Mouse (Mus musculus) MEL (cell line): ENCODE data around the gene Il9r. TPM values are rescaled to one million over a fixed set of nuclear protein-coding genes. Genes with fewer than 3 reads are reported as not detected.

Experiments used
- DNase-seq: peaks from one replicate; pipeline ENCODE4 v3.0.0; 2011; ENCODE audit warnings: low read depth, low spot score
- H3K27ac ChIP-seq: 2 replicates; pipeline ENCODE4 v1.5.1; 2012; ENCODE audit warnings: low read depth, mild to moderate bottlenecking, control low read depth, low read length, moderate library complexity; ENCODE audit not compliant: control insufficient read depth
- H3K27me3 ChIP-seq, 2 experiments: fragments of 150-350 bp in 1 of 2; sonication (generic) in 1 of 2; 2 replicates each; pipeline ENCODE4 v1.6.1; 2012; ENCODE audit warnings: low read length in 2 of 2, mild to moderate bottlenecking in 2 of 2, improper control_type of control experiment in 1 of 2, moderate library complexity in 1 of 2; ENCODE audit not compliant: insufficient read depth in 2 of 2, control insufficient read depth in 1 of 2
- H3K36me3 ChIP-seq, 2 experiments: 2 replicates each; pipeline ENCODE4 v1.6.1; 2012 to 2014; ENCODE audit warnings: low read length in 2 of 2, improper control_type of control experiment in 1 of 2, inconsistent platforms in 1 of 2, mild to moderate bottlenecking in 1 of 2; ENCODE audit not compliant: insufficient read depth in 2 of 2, control insufficient read depth in 1 of 2
- H3K4me1 ChIP-seq, 2 experiments: fragments of 150-350 bp in 1 of 2; sonication (generic) in 1 of 2; 2 replicates each; pipeline ENCODE4 v1.6.1; 2012; ENCODE audit warnings: low read length in 2 of 2, improper control_type of control experiment in 1 of 2, mild to moderate bottlenecking in 1 of 2; ENCODE audit not compliant: insufficient read depth in 2 of 2, control insufficient read depth in 1 of 2
- H3K4me3 ChIP-seq, 2 experiments: fragments of 150-350 bp in 1 of 2; sonication (generic) in 1 of 2; 2 replicates each; pipeline ENCODE4 v1.5.1; 2012; ENCODE audit warnings: low read depth in 2 of 2, low read length in 2 of 2, mild to moderate bottlenecking in 2 of 2, moderate library complexity in 2 of 2, control low read depth in 1 of 2, improper control_type of control experiment in 1 of 2; ENCODE audit not compliant: control insufficient read depth in 1 of 2, insufficient read depth in 1 of 2
- H3K79me2 ChIP-seq: 2 replicates; pipeline ENCODE4 v1.6.1; 2012; ENCODE audit warnings: mild to moderate bottlenecking, low read length, moderate library complexity; ENCODE audit not compliant: control insufficient read depth, poor library complexity, insufficient read depth
- H3K9ac ChIP-seq: 2 replicates; pipeline ENCODE4 v1.6.1; 2012; ENCODE audit warnings: low read depth, mild to moderate bottlenecking, control low read depth, low read length, moderate library complexity; ENCODE audit not compliant: control insufficient read depth, poor library complexity, severe bottlenecking
- H3K9me3 ChIP-seq: fragments of 150-350 bp; sonication (generic); replicated peaks from 2 replicates; pipeline ENCODE4 v1.6.1; 2012; ENCODE audit warnings: mild to moderate bottlenecking, low read length, improper control_type of control experiment, moderate library complexity; ENCODE audit not compliant: insufficient read depth
- CTCF ChIP-seq, 3 experiments: IDR thresholded peaks in 2 of 3; conservative IDR thresholded peaks in 1 of 3; 2 replicates each; pipeline ENCODE4 v1.5.1; 2011 to 2012; ENCODE audit warnings: low read length in 3 of 3, low read depth in 2 of 3, mild to moderate bottlenecking in 2 of 3, improper control_type of control experiment in 1 of 3, inconsistent platforms in 1 of 3, mixed read lengths in 1 of 3, moderate library complexity in 1 of 3; ENCODE audit not compliant: control insufficient read depth in 1 of 3, insufficient read depth in 1 of 3, poor library complexity in 1 of 3, severe bottlenecking in 1 of 3
- E2F4 ChIP-seq: IDR thresholded peaks from 2 replicates; pipeline ENCODE4 v1.6.1; 2011; ENCODE audit warnings: low read depth, low read length, improper control_type of control experiment, borderline replicate concordance
- ELF1 ChIP-seq: IDR thresholded peaks from 2 replicates; pipeline ENCODE4 v1.6.1; 2014; ENCODE audit warnings: low read depth, mild to moderate bottlenecking, inconsistent platforms, low read length, improper control_type of control experiment, moderate library complexity
- EP300 ChIP-seq, 2 experiments: IDR thresholded peaks; 2 replicates each; pipeline ENCODE4 v1.6.1; 2011; ENCODE audit warnings: improper control_type of control experiment in 2 of 2, low read length in 2 of 2, low read depth in 1 of 2, mild to moderate bottlenecking in 1 of 2
- ETS1 ChIP-seq: IDR thresholded peaks from 2 replicates; pipeline ENCODE4 v1.6.1; 2012; ENCODE audit warnings: low read depth, mild to moderate bottlenecking, inconsistent platforms, low read length, improper control_type of control experiment, moderate library complexity
- MAX ChIP-seq: IDR thresholded peaks from 2 replicates; pipeline ENCODE4 v1.6.1; 2011; ENCODE audit warnings: low read length, improper control_type of control experiment
- MYC ChIP-seq: IDR thresholded peaks from 2 replicates; pipeline ENCODE4 v1.6.1; 2011; ENCODE audit warnings: low read depth, mild to moderate bottlenecking, low read length, improper control_type of control experiment, moderate library complexity
- NRF1 ChIP-seq: IDR thresholded peaks from 2 replicates; pipeline ENCODE4 v1.6.1; 2014; ENCODE audit warnings: low read depth, mild to moderate bottlenecking, inconsistent platforms, low read length, improper control_type of control experiment, moderate library complexity; ENCODE audit not compliant: poor library complexity, insufficient read depth, severe bottlenecking
- POLR2AphosphoS2 ChIP-seq: IDR thresholded peaks from 2 replicates; pipeline ENCODE4 v1.6.1; 2011; ENCODE audit warnings: low read length, improper control_type of control experiment
- SMC3 ChIP-seq: IDR thresholded peaks from 2 replicates; pipeline ENCODE4 v1.6.1; 2011; ENCODE audit warnings: low read depth, low read length, improper control_type of control experiment
- UBTF ChIP-seq: IDR thresholded peaks from 2 replicates; pipeline ENCODE4 v1.6.1; 2012; ENCODE audit warnings: low read depth, mild to moderate bottlenecking, inconsistent platforms, low read length, improper control_type of control experiment, moderate library complexity, borderline replicate concordance; ENCODE audit not compliant: insufficient read depth
- ZMIZ1 ChIP-seq: IDR thresholded peaks from 2 replicates; pipeline ENCODE4 v1.6.1; 2012; ENCODE audit warnings: low read depth, mild to moderate bottlenecking, inconsistent platforms, low read length, improper control_type of control experiment, moderate library complexity
- polyA plus RNA-seq, 2 experiments: library from polyadenylated mRNA; stranded (reverse) in 1 of 2; unstranded in 1 of 2; fragments of >175 nt in 1 of 2; fragments of >200 nt in 1 of 2; gene quantifications; 2 replicates each; pipeline versions ENCODE4 v1.2.1 to v1.2.4; 2012; ENCODE audit warnings: low replicate concordance in 2 of 2, low read depth in 1 of 2; ENCODE audit not compliant: insufficient read length in 2 of 2, insufficient read depth in 1 of 2, missing spikeins in 1 of 2
- total RNA-seq: library from RNA; depleted of rRNA; stranded (reverse); fragments of 300-350 nt; gene quantifications from 2 replicates; pipeline ENCODE4 v1.2.3, GENCODE M21; 2012

Gene Il9r
- total and polyA plus RNA-seq, 3 experiments: 56.9 to 83.8 TPM; not detected in 1

- Histone ChIP-seq H3K79me2 (peaks cover 11% of the 10 kb centered on the region), H3K36me3 (peaks cover 0 to 13% of the 10 kb centered on the region in 2 experiments; a peak in 2 of 4 replicates), H3K27ac (no peak overlapping the region), H3K4me3 (no peak overlapping the region), H3K9ac (peak overlapping the region; percentile 55), H3K27me3 (peaks cover 10 to 14% of the 10 kb centered on the region in 2 experiments), H3K4me1 (peaks cover 9 to 29% of the 10 kb centered on the region in 2 experiments), H3K9me3 (no peaks in the 10 kb centered on the region)
- TF ChIP-seq UBTF: no peak
- peak; percentile 60; the same call in 1 of the 2 replicates for TF ChIP-seq ELF1
- no peak for DNase-seq
Measured at GRCm38 (mm10) chr11:32224468-32225139, 24.5 kb upstream of the Il9r start.

GRCm38 (mm10) chr11:32223297-32223967 lies 23.4 kb upstream of the Il9r start:
- Histone ChIP-seq H3K4me1 (peaks cover 9 to 29% of the 10 kb centered on the region in 2 experiments), H3K36me3 (peaks cover 0 to 13% of the 10 kb centered on the region in 2 experiments; a peak in 2 of 4 replicates), H3K9ac (no peak overlapping the region), H3K79me2 (peaks cover 11% of the 10 kb centered on the region), H3K9me3 (no peaks in the 10 kb centered on the region), H3K4me3 (no peak overlapping the region), H3K27ac (no peak overlapping the region), H3K27me3 (peaks cover 10 to 14% of the 10 kb centered on the region in 2 experiments)
- TF ChIP-seq ETS1 (no peak), CTCF (IDR thresholded peaks at IDR 0.05 in 2 of 3, conservative IDR thresholded peaks at IDR 0.05 in 1 of 3; ENCODE audit: control insufficient read depth in 1 of 3, insufficient read depth in 1 of 3, low read depth in 2 of 3, low read length in 3 of 3, poor library complexity in 1 of 3, severe bottlenecking in 1 of 3) (peak; percentile 26 to 50 (median 38); a peak in 5 of 6 replicates), NRF1 (no peak)
- DNase-seq: peak; percentile 50

- H3K4me1 ChIP-seq: peaks cover 9 to 29% of the 10 kb centered on the region in 2 experiments
- H3K9ac ChIP-seq: peak overlapping the region; percentile 79
- H3K9me3 ChIP-seq: no peaks in the 10 kb centered on the region
- peak overlapping the region; percentile 51 to 60; a peak in 3 of 4 replicates for H3K4me3 ChIP-seq
- DNase-seq: no peak
- no peak overlapping the region for H3K27ac ChIP-seq
- no peak for TF ChIP-seq MAX
- TF ChIP-seq ZMIZ1: no peak
- TF ChIP-seq MYC: no peak
- TF ChIP-seq CTCF (IDR thresholded peaks at IDR 0.05 in 2 of 3, conservative IDR thresholded peaks at IDR 0.05 in 1 of 3; ENCODE audit: control insufficient read depth in 1 of 3, insufficient read depth in 1 of 3, low read depth in 2 of 3, low read length in 3 of 3, poor library complexity in 1 of 3, severe bottlenecking in 1 of 3): no peak
- no peak for TF ChIP-seq E2F4
- no peak for TF ChIP-seq POLR2AphosphoS2
- TF ChIP-seq EP300 (IDR thresholded peaks at IDR 0.05; ENCODE audit: low read depth in 1 of 2, low read length in 2 of 2): no peak
- no peak for TF ChIP-seq SMC3
- no peak for TF ChIP-seq UBTF
- H3K27me3 ChIP-seq: peaks cover 10 to 14% of the 10 kb centered on the region in 2 experiments
- H3K79me2 ChIP-seq: peaks cover 11% of the 10 kb centered on the region
- H3K36me3 ChIP-seq: peaks cover 0 to 13% of the 10 kb centered on the region in 2 experiments; a peak in 2 of 4 replicates
Measured at GRCm38 (mm10) chr11:32222570-32223194, 22.6 kb upstream of the Il9r start.
